ENCODE assay signal across 20 mouse cellular contexts in genomic region chr3:88212356-88212755, GRCm38 (mm10). TPM values are rescaled to one million over a fixed set of nuclear protein-coding genes. Genes with fewer than 3 reads are reported as not detected.
A peak's percentile ranks its signal among the peaks of the same experiment; 100 is the strongest.
DNase-seq lines count a peak whose midpoint lies in the region; ATAC-seq and TF ChIP-seq lines count a peak whose summit lies in the region.
"Had no signal": no experiment of that assay in that cellular context is flagged by ENCODE, and none has a peak within 500 bp of the region (broad histone marks: within the 10 kb centered on the region; RNA-seq: fewer than 3 reads in every experiment).

No protein-coding gene starts in this region.

- H3K4me3 ChIP-seq in forebrain, embryonic 16.5 days (replicated peaks; ENCODE audit: low read length), result peak overlapping the region; percentile 74
- H3K4me3 ChIP-seq in hindbrain, postnatal 0 days (ENCODE audit: low read length), result peak overlapping the region; percentile 57
- peak overlapping the region; percentile 59 for H3K4me3 ChIP-seq in neural tube, embryonic 12.5 days
- H3K4me3 ChIP-seq: embryonic facial prominence, embryonic 12.5 days; gastrocnemius, adult 2 months; heart, embryonic 15.5 days; liver, embryonic 12.5 days; megakaryocyte, embryonic 14.5 days had no signal

- H3K27ac ChIP-seq in forebrain, embryonic 16.5 days (ENCODE audit: low read length), result peak overlapping the region; percentile 100
- peak overlapping the region; percentile 94 for H3K27ac ChIP-seq in hindbrain, postnatal 0 days
- peak overlapping the region; percentile 60; the same call in 1 of the 2 replicates for H3K27ac ChIP-seq in neural tube, embryonic 12.5 days
- H3K27ac ChIP-seq: embryonic facial prominence, embryonic 12.5 days; gastrocnemius, adult 2 months; heart, embryonic 15.5 days; kidney, postnatal 0 days; liver, embryonic 12.5 days had no signal

- H3K4me2 ChIP-seq in forebrain, embryonic 16.5 days (ENCODE audit: low read length), result peak overlapping the region; percentile 67
- peak overlapping the region; percentile 66 for H3K4me2 ChIP-seq in hindbrain, postnatal 0 days (ENCODE audit: low read depth, low read length)
- H3K4me2 ChIP-seq in neural tube, embryonic 12.5 days (replicated peaks), result peak overlapping the region; percentile 81
- H3K4me2 ChIP-seq: embryonic facial prominence, embryonic 12.5 days; heart, embryonic 15.5 days; liver, embryonic 12.5 days had no signal

- H3K4me1 ChIP-seq in forebrain, embryonic 16.5 days (replicated peaks; ENCODE audit: control insufficient read depth, insufficient read depth, low read length), result peaks cover 27% of the 10 kb centered on the region
- H3K4me1 ChIP-seq in hindbrain, postnatal 0 days (ENCODE audit: insufficient read depth, low read length), result peaks cover 22% of the 10 kb centered on the region; the same call in 1 of the 2 replicates
- peaks cover 13% of the 10 kb centered on the region for H3K4me1 ChIP-seq in neural tube, embryonic 12.5 days
- H3K4me1 ChIP-seq: embryonic facial prominence, embryonic 12.5 days had no signal

- H3K36me3 ChIP-seq in forebrain, embryonic 16.5 days (ENCODE audit: control insufficient read depth, insufficient read depth), result peaks cover 3% of the 10 kb centered on the region; the same call in 1 of the 2 replicates
- no peaks in the 10 kb centered on the region for H3K36me3 ChIP-seq in hindbrain, postnatal 0 days (ENCODE audit: insufficient read depth, low read length)
- H3K36me3 ChIP-seq in neural tube, embryonic 12.5 days, result peaks cover 37% of the 10 kb centered on the region
- H3K36me3 ChIP-seq: embryonic facial prominence, embryonic 12.5 days; heart, embryonic 15.5 days; liver, embryonic 12.5 days had no signal

- no peak for ATAC-seq in forebrain, embryonic 16.5 days
- no peak for ATAC-seq in hindbrain, postnatal 0 days
- no peak for ATAC-seq in neural tube, embryonic 12.5 days (ENCODE audit: low FRiP score, low read depth)
- no peak for ATAC-seq in megakaryocyte, adult 5-6 weeks (ENCODE audit: poor library complexity, severe bottlenecking)

- no peaks in the 10 kb centered on the region for H3K9me3 ChIP-seq in forebrain, embryonic 16.5 days (ENCODE audit: control insufficient read depth, low read length)
- no peaks in the 10 kb centered on the region for H3K9me3 ChIP-seq in hindbrain, postnatal 0 days (ENCODE audit: low read length)
- H3K9me3 ChIP-seq in neural tube, embryonic 12.5 days, result no peaks in the 10 kb centered on the region
- H3K9me3 ChIP-seq: embryonic facial prominence, embryonic 12.5 days; heart, embryonic 15.5 days; liver, embryonic 12.5 days had no signal

- no peaks in the 10 kb centered on the region for H3K27me3 ChIP-seq in forebrain, embryonic 16.5 days (replicated peaks; ENCODE audit: control insufficient read depth, insufficient read depth, low read length)
- 0 out of 2 replicates have a peak, but pooled peaks cover 4% of the 10 kb centered on the region for H3K27me3 ChIP-seq in hindbrain, postnatal 0 days (ENCODE audit: insufficient read depth, low read length)
- peaks cover 63% of the 10 kb centered on the region for H3K27me3 ChIP-seq in neural tube, embryonic 12.5 days (replicated peaks)

- TF ChIP-seq CTCF in hindbrain, postnatal 0 days (IDR thresholded peaks at IDR 0.05; ENCODE audit: low read depth), result no peak

- H3K9ac ChIP-seq in forebrain, embryonic 16.5 days (replicated peaks; ENCODE audit: low read depth, low read length), result peak overlapping the region; percentile 55
- H3K9ac ChIP-seq in hindbrain, postnatal 0 days (replicated peaks; ENCODE audit: low read length), result peak overlapping the region; percentile 81
- H3K9ac ChIP-seq in neural tube, embryonic 12.5 days, result peak overlapping the region; percentile 96
- H3K9ac ChIP-seq: embryonic facial prominence, embryonic 12.5 days; heart, embryonic 15.5 days; liver, embryonic 12.5 days had no signal

- peak; percentile 26 for DNase-seq in cerebellum, adult 11-12 months
- DNase-seq in cerebellum, adult 11 months, result no peak
- peak; percentile 53 for DNase-seq in hindbrain, postnatal 0 days (ENCODE audit: low spot score)
- no peak for DNase-seq in spleen, postnatal 4 days (ENCODE audit: low spot score in 2 of 2)
- no peak for DNase-seq in thymus, adult 18-20 months
- DNase-seq: adrenal gland, postnatal 25 days; gastrocnemius, adult 2 months; heart, adult 11 months; layer of hippocampus, adult 9-11 months; left cerebral cortex, postnatal 4 days; thymus, postnatal 4 days had no signal

- WGBS in forebrain, embryonic 16.5 days, result 20% methylated on average over 1 of the region's 1 CpGs
- WGBS in hindbrain, postnatal 0 days, result 16% methylated on average over 1 of the region's 1 CpGs
- WGBS in neural tube, embryonic 12.5 days, result 3% methylated on average over 1 of the region's 1 CpGs

RNA-seq across cellular contexts. Expression of gene Rhbg, which starts 42.2 kb away (rescaled TPM):
- polyA plus RNA-seq in forebrain, embryonic 16.5 days (2015; fragmentation: Nextera tagmentation; extraction: Ambion mirVana), result not detected in 2 replicates
- total RNA-seq in hindbrain, postnatal 0 days (2014; rRNA removed), result 0.94 and 1.0 TPM in 2 replicates
- polyA plus RNA-seq in hindbrain, postnatal 0 days (2015; fragmentation: Nextera tagmentation; extraction: Ambion mirVana), result 0.37 and 0.43 TPM in 2 replicates
- 0.32 and 0.79 TPM in 2 replicates for polyA plus RNA-seq in neural tube, embryonic 12.5 days (2016; fragmentation: Nextera tagmentation; extraction: Ambion mirVana)
- not detected in 2 replicates for total RNA-seq in megakaryocyte, adult 5-6 weeks (2015)
- total RNA-seq in megakaryocyte, adult 5-6 weeks (2017), result not detected in 2 replicates
- total RNA-seq: gastrocnemius, adult 2 months; neutrophil, adult 5-6 weeks had no signal

Comparison
In these comparisons a context has a peak if more than half of its experiments do, and no peak if none do; other contexts are left out.
1. DNase-seq: peak in cerebellum, adult 11-12 months (single experiment) and hindbrain, postnatal 0 days (single experiment); none in cerebellum, adult 11 months (single experiment), spleen, postnatal 4 days (0 of 2) and thymus, adult 18-20 months (0 of 2).
2. Peak in every context shown above with its lines, with median percentiles within 50 percentile points of each other: H3K27ac ChIP-seq, H3K4me2 ChIP-seq, H3K4me3 ChIP-seq and H3K9ac ChIP-seq.